Mouse (Mus musculus): ENCODE data around the gene Gm43302. TPM values are rescaled to one million over a fixed set of nuclear protein-coding genes. Genes with fewer than 3 reads are reported as not detected.
"Not testable (repeated sequence)": the region's sequence is repeated elsewhere in the genome, so short reads cannot be mapped to it uniquely, and the experiment has no call there.

The Gm43302 gene
- total and polyA plus RNA-seq, 3 experiments: not detected

GRCm38 (mm10) chr5:105196308-105196707, 97.2 kb downstream of the Gm43302 start:
- not testable (repeated sequence) for H3K27ac ChIP-seq (ENCODE audit: control insufficient read depth, low read depth, low read length); H3K9ac ChIP-seq (ENCODE audit: control insufficient read depth, low read depth, low read length, poor library complexity, severe bottlenecking); H3K4me1 ChIP-seq (ENCODE audit: control insufficient read depth in 1 of 2, insufficient read depth in 2 of 2, low read length in 2 of 2); DNase-seq (ENCODE audit: low read depth, low spot score); H3K9me3 ChIP-seq (replicated peaks; ENCODE audit: insufficient read depth, low read length); H3K4me3 ChIP-seq (ENCODE audit: control insufficient read depth in 1 of 2, insufficient read depth in 1 of 2, low read depth in 2 of 2, low read length in 2 of 2); H3K36me3 ChIP-seq (ENCODE audit: control insufficient read depth in 1 of 2, insufficient read depth in 2 of 2, low read length in 2 of 2); H3K27me3 ChIP-seq (ENCODE audit: control insufficient read depth in 1 of 2, insufficient read depth in 2 of 2, low read length in 2 of 2); H3K79me2 ChIP-seq (ENCODE audit: control insufficient read depth, insufficient read depth, low read length, poor library complexity)

- H3K79me2 ChIP-seq (ENCODE audit: control insufficient read depth, insufficient read depth, low read length, poor library complexity); H3K4me1 ChIP-seq (ENCODE audit: control insufficient read depth in 1 of 2, insufficient read depth in 2 of 2, low read length in 2 of 2); H3K27ac ChIP-seq (ENCODE audit: control insufficient read depth, low read depth, low read length); H3K9me3 ChIP-seq (replicated peaks; ENCODE audit: insufficient read depth, low read length); H3K9ac ChIP-seq (ENCODE audit: control insufficient read depth, low read depth, low read length, poor library complexity, severe bottlenecking); H3K36me3 ChIP-seq (ENCODE audit: control insufficient read depth in 1 of 2, insufficient read depth in 2 of 2, low read length in 2 of 2); H3K4me3 ChIP-seq (ENCODE audit: control insufficient read depth in 1 of 2, insufficient read depth in 1 of 2, low read depth in 2 of 2, low read length in 2 of 2); H3K27me3 ChIP-seq (ENCODE audit: control insufficient read depth in 1 of 2, insufficient read depth in 2 of 2, low read length in 2 of 2); DNase-seq (ENCODE audit: low read depth, low spot score): not testable (repeated sequence)
Measured at GRCm38 (mm10) chr5:105192536-105192935, 101.0 kb downstream of the Gm43302 start.

- Histone ChIP-seq H3K36me3 (ENCODE audit: control insufficient read depth in 1 of 2, insufficient read depth in 2 of 2, low read length in 2 of 2) (no peaks in the 10 kb centered on the region), H3K27ac (ENCODE audit: control insufficient read depth, low read depth, low read length) (no peak overlapping the region), H3K79me2 (ENCODE audit: control insufficient read depth, insufficient read depth, low read length, poor library complexity) (no peaks in the 10 kb centered on the region), H3K9ac (ENCODE audit: control insufficient read depth, low read depth, low read length, poor library complexity, severe bottlenecking) (no peak overlapping the region), H3K4me3 (ENCODE audit: control insufficient read depth in 1 of 2, insufficient read depth in 1 of 2, low read depth in 2 of 2, low read length in 2 of 2) (no peak overlapping the region), H3K9me3 (replicated peaks; ENCODE audit: insufficient read depth, low read length) (no peaks in the 10 kb centered on the region), H3K4me1 (ENCODE audit: control insufficient read depth in 1 of 2, insufficient read depth in 2 of 2, low read length in 2 of 2) (no peaks in the 10 kb centered on the region), H3K27me3 (ENCODE audit: control insufficient read depth in 1 of 2, insufficient read depth in 2 of 2, low read length in 2 of 2) (no peaks in the 10 kb centered on the region)
- no peak for DNase-seq (ENCODE audit: low read depth, low spot score)
- no peak for TF ChIP-seq BHLHE40 (IDR thresholded peaks at IDR 0.05; ENCODE audit: borderline replicate concordance, low read depth, low read length)
- TF ChIP-seq CTCF (IDR thresholded peaks at IDR 0.05 in 2 of 3, conservative IDR thresholded peaks at IDR 0.05 in 1 of 3; ENCODE audit: control insufficient read depth in 1 of 3, insufficient read depth in 1 of 3, low read depth in 2 of 3, low read length in 3 of 3, poor library complexity in 1 of 3, severe bottlenecking in 1 of 3): no peak
- TF ChIP-seq EP300 (IDR thresholded peaks at IDR 0.05; ENCODE audit: low read depth in 1 of 2, low read length in 2 of 2): no peak
- no peak for TF ChIP-seq CHD1 (IDR thresholded peaks at IDR 0.05; ENCODE audit: low read depth, low read length)
- no peak for TF ChIP-seq MAFK (IDR thresholded peaks at IDR 0.05; ENCODE audit: borderline replicate concordance, low read depth, low read length)
- no peak for TF ChIP-seq JUND (IDR thresholded peaks at IDR 0.05; ENCODE audit: low read depth, low read length)
Measured at GRCm38 (mm10) chr5:105181446-105181845, 112.0 kb downstream of the Gm43302 start.

Other genes starting within 250 kb of the Gm43302 start
- 0.10 and 0.19 TPM in 2 replicates for gene Gbp9, start 154.2 kb downstream of the Gm43302 start, total RNA-seq (2012; rRNA removed)
- gene Gbp9, start 154.2 kb downstream of the Gm43302 start, polyA plus RNA-seq (2012; ENCODE audit: insufficient read depth in 1 of 2, insufficient read length in 2 of 2, low read depth in 1 of 2, low replicate concordance in 2 of 2, missing spikeins in 1 of 2): under 1 TPM in 1 of 2 experiments, not detected in 1; 0.10 TPM
- not detected in 2 replicates for gene Gbp8, start 154.2 kb downstream of the Gm43302 start, total RNA-seq (2012; rRNA removed)
- gene Gbp8, start 154.2 kb downstream of the Gm43302 start, polyA plus RNA-seq (2012; ENCODE audit: insufficient read depth in 1 of 2, insufficient read length in 2 of 2, low read depth in 1 of 2, low replicate concordance in 2 of 2, missing spikeins in 1 of 2): not detected
- gene Gbp4, start 154.1 kb downstream of the Gm43302 start, total RNA-seq (2012; rRNA removed): not detected in 2 replicates
- gene Gbp4, start 154.1 kb downstream of the Gm43302 start, polyA plus RNA-seq (2012; ENCODE audit: insufficient read depth in 1 of 2, insufficient read length in 2 of 2, low read depth in 1 of 2, low replicate concordance in 2 of 2, missing spikeins in 1 of 2): not detected
- gene Gbp10, start 54.2 kb downstream of the Gm43302 start, total RNA-seq (2012; rRNA removed): not detected in 2 replicates
- not detected for gene Gbp10, start 54.2 kb downstream of the Gm43302 start, polyA plus RNA-seq (2012; ENCODE audit: insufficient read depth in 1 of 2, insufficient read length in 2 of 2, low read depth in 1 of 2, low replicate concordance in 2 of 2, missing spikeins in 1 of 2)
- gene Gbp6, start within 50 bp of the Gm43302 start, total RNA-seq (2012; rRNA removed): 0.15 TPM in 1 of 2 replicates, not detected in the other
- not detected for gene Gbp6, start within 50 bp of the Gm43302 start, polyA plus RNA-seq (2012; ENCODE audit: insufficient read depth in 1 of 2, insufficient read length in 2 of 2, low read depth in 1 of 2, low replicate concordance in 2 of 2, missing spikeins in 1 of 2)
- 6.9 and 7.4 TPM in 2 replicates for gene Lrrc8b, start 122.1 kb upstream of the Gm43302 start, total RNA-seq (2012; rRNA removed)
- gene Lrrc8b, start 122.1 kb upstream of the Gm43302 start, polyA plus RNA-seq (2012; ENCODE audit: insufficient read depth in 1 of 2, insufficient read length in 2 of 2, low read depth in 1 of 2, low replicate concordance in 2 of 2, missing spikeins in 1 of 2): 10 to 100 TPM in 1 of 2 experiments, not detected in 1; 14.0 TPM
- 25.5 and 33.0 TPM in 2 replicates for gene Lrrc8c, start 225.7 kb upstream of the Gm43302 start, total RNA-seq (2012; rRNA removed)
- gene Lrrc8c, start 225.7 kb upstream of the Gm43302 start, polyA plus RNA-seq (2012; ENCODE audit: insufficient read depth in 1 of 2, insufficient read length in 2 of 2, low read depth in 1 of 2, low replicate concordance in 2 of 2, missing spikeins in 1 of 2): 10 to 100 TPM in 1 of 2 experiments, not detected in 1; 46.0 TPM